8 mouse cellular contexts compared by ENCODE assay signal in genomic region chr12:118847861-118848495, GRCm38 (mm10). TPM values are rescaled to one million over a fixed set of nuclear protein-coding genes. Genes with fewer than 3 reads are reported as not detected.
DNase-seq lines count a peak whose midpoint lies in the region; ATAC-seq and TF ChIP-seq lines count a peak whose summit lies in the region.

No protein-coding gene starts in this region.

- H3K4me1 ChIP-seq in thymus, adult 2 months (replicated peaks; ENCODE audit: control insufficient read depth, insufficient read depth, low read length), result peaks cover 8% of the 10 kb centered on the region
- no peaks in the 10 kb centered on the region for H3K4me1 ChIP-seq in liver, embryonic 14.5 days (replicated peaks; ENCODE audit: control insufficient read depth in 2 of 2, insufficient read depth in 2 of 2, low read length in 1 of 2)

- H3K27ac ChIP-seq in thymus, adult 2 months (ENCODE audit: control insufficient read depth, insufficient read depth, low read length), result no peak overlapping the region
- no peak overlapping the region for H3K27ac ChIP-seq in liver, embryonic 14.5 days

- TF ChIP-seq EP300 in liver, embryonic 14.5 days (IDR thresholded peaks at IDR 0.05; ENCODE audit: low read depth), result no peak

- H3K4me3 ChIP-seq in thymus, adult 2 months (ENCODE audit: control insufficient read depth, insufficient read depth, low read length), result no peak overlapping the region
- peak overlapping the region in 1 of 2 experiments; percentile 20; a peak in 1 of 4 replicates for H3K4me3 ChIP-seq in liver, embryonic 14.5 days (ENCODE audit: insufficient read depth in 1 of 2, low read depth in 2 of 2, low read length in 2 of 2)

- H3K9ac ChIP-seq in liver, embryonic 14.5 days (replicated peaks), result no peak overlapping the region

- DNase-seq in cerebellum, postnatal 10 days, result peak; percentile 26 to 29
- peak; percentile 35 for DNase-seq in thymus, postnatal 4 days
- DNase-seq in thymus, adult 2 months, result no peak
- DNase-seq in liver, embryonic 14.5 days (ENCODE audit: low read depth in 3 of 3, low spot score in 3 of 3), result no peak
- DNase-seq in left cerebral cortex, postnatal 25 days (ENCODE audit: low spot score in 2 of 2), result no peak
- no peak for DNase-seq in adrenal gland, adult 8-10 months
- DNase-seq in cerebellum, adult 11 months, result no peak

- TF ChIP-seq CTCF in thymus, adult 2 months (IDR thresholded peaks at IDR 0.05; ENCODE audit: borderline replicate concordance, control insufficient read depth, extremely low read depth, insufficient read depth, low read length, poor library complexity), result no peak
- no peak for TF ChIP-seq CTCF in liver, embryonic 14.5 days (IDR thresholded peaks at IDR 0.05; ENCODE audit: low read depth)

- 3% methylated on average over 22 of the region's 23 CpGs for WGBS in thymus, adult 2 months
- WGBS in liver, embryonic 14.5 days (ENCODE audit: insufficient replicate concordance), result 2% methylated on average over 22 of the region's 23 CpGs

- H3K36me3 ChIP-seq in thymus, adult 2 months (ENCODE audit: control insufficient read depth, insufficient read depth, low read length), result no peaks in the 10 kb centered on the region
- H3K36me3 ChIP-seq in liver, embryonic 14.5 days (replicated peaks; ENCODE audit: control insufficient read depth, insufficient read depth, low read depth), result no peaks in the 10 kb centered on the region

- intact Hi-C loops in left cerebral cortex, postnatal 25 days (cut with DNase I), result loop anchor here (5.0 kb wide), 2 partner anchors 191 to 546 kb away; partner anchors contain the start of gene Sp4

- peaks cover 22% of the 10 kb centered on the region for H3K27me3 ChIP-seq in thymus, adult 2 months (ENCODE audit: control insufficient read depth, insufficient read depth, low read length)
- H3K27me3 ChIP-seq in liver, embryonic 14.5 days (ENCODE audit: control insufficient read depth, insufficient read depth, low read length), result peaks cover 87% of the 10 kb centered on the region

- H3K9me3 ChIP-seq in liver, embryonic 14.5 days (ENCODE audit: control insufficient read depth, low read length), result no peaks in the 10 kb centered on the region

- TF ChIP-seq POLR2A in thymus, adult 2 months (IDR thresholded peaks at IDR 0.05; ENCODE audit: control insufficient read depth, extremely low read depth, insufficient read depth, low read length, poor library complexity), result no peak

- no peak for ATAC-seq in cerebellum, adult (ENCODE audit: insufficient number of reproducible peaks, low FRiP score, low TSS enrichment)
- no peak for ATAC-seq in liver, embryonic 14.5 days (ENCODE audit: insufficient read depth)

- peak overlapping the region; percentile 28; the same call in 1 of the 2 replicates for H3K4me2 ChIP-seq in liver, embryonic 14.5 days (ENCODE audit: low read depth)

RNA-seq across cellular contexts. Expression of gene Sp8, which starts 1.8 kb away (rescaled TPM):
- polyA plus RNA-seq in thymus, adult 2 months (2012; rRNA removed), result 0.03 TPM in 1 of 2 replicates, not detected in the other
- 0.01 TPM in 2 replicates for polyA plus RNA-seq in liver, embryonic 14.5 days (2012; rRNA removed)
- polyA plus RNA-seq in liver, embryonic 14.5 days (2014; fragmentation: Nextera tagmentation; extraction: Ambion mirVana), result not detected in 2 replicates
- 1 to 10 TPM; 1.7 to 2.5 TPM for total RNA-seq in left cerebral cortex, postnatal 25 days (2021)
- not detected for total RNA-seq in adrenal gland, adult 8-10 months (2022)

Comparison
In these comparisons a context has a peak if more than half of its experiments do, and no peak if none do; other contexts are left out.
1. DNase-seq: peak in cerebellum, postnatal 10 days (2 of 2) and thymus, postnatal 4 days (single experiment); none in thymus, adult 2 months (single experiment), liver, embryonic 14.5 days (0 of 3), left cerebral cortex, postnatal 25 days (0 of 2), adrenal gland, adult 8-10 months (single experiment) and cerebellum, adult 11 months (single experiment).